Mouse (Mus musculus): ENCODE results near the gene Slc35a1.
A peak's percentile ranks its signal among the peaks of the same experiment; 100 is the strongest.
"Not testable (repeated sequence)": the region's sequence is repeated elsewhere in the genome, so short reads cannot be mapped to it uniquely, and the experiment has no call there.

The Slc35a1 gene

GRCm38 (mm10) chr4:34686874-34687567 lies at the start of gene Slc35a1:
TSS of gene Slc35a1 (minus strand) at chr4:34687438.
- DNase-seq: peak; percentile 98

GRCm38 (mm10) chr4:34734461-34734860 lies 47.2 kb upstream of the Slc35a1 start:
- DNase-seq: no peak

- DNase-seq: not testable (repeated sequence)
Observed at GRCm38 (mm10) chr4:34733415-34733814, 46.2 kb upstream of the Slc35a1 start.

- DNase-seq: peak; percentile 75 to 85
Observed at GRCm38 (mm10) chr4:34729851-34730341, 42.7 kb upstream of the Slc35a1 start, which contains the start of gene Cfap206. TSS of gene Cfap206 (minus strand) at chr4:34730206.

GRCm38 (mm10) chr4:34725710-34726109 lies 38.5 kb upstream of the Slc35a1 start:
- not testable (repeated sequence) for DNase-seq

- DNase-seq: no peak
Observed at GRCm38 (mm10) chr4:34724306-34724705, 37.1 kb upstream of the Slc35a1 start.

- no peak for DNase-seq
Observed at GRCm38 (mm10) chr4:34723186-34723585, 35.9 kb upstream of the Slc35a1 start.

- no peak for DNase-seq
Observed at GRCm38 (mm10) chr4:34720127-34720895, 33.1 kb upstream of the Slc35a1 start.

GRCm38 (mm10) chr4:34719421-34719820 lies 32.2 kb upstream of the Slc35a1 start:
- no peak for DNase-seq

GRCm38 (mm10) chr4:34715062-34715461 lies 27.8 kb upstream of the Slc35a1 start:
- no peak for DNase-seq

- no peak for DNase-seq
Observed at GRCm38 (mm10) chr4:34708127-34708526, 20.9 kb upstream of the Slc35a1 start.

- DNase-seq: no peak
Observed at GRCm38 (mm10) chr4:34707248-34707647, 20.0 kb upstream of the Slc35a1 start.

- no peak for DNase-seq
Observed at GRCm38 (mm10) chr4:34703029-34703428, 15.8 kb upstream of the Slc35a1 start.

GRCm38 (mm10) chr4:34702231-34702630 lies 15.0 kb upstream of the Slc35a1 start:
- no peak for DNase-seq

GRCm38 (mm10) chr4:34701528-34701927 lies 14.3 kb upstream of the Slc35a1 start:
- peak; percentile 79 to 83 for DNase-seq

GRCm38 (mm10) chr4:34688021-34688420 lies 783 bp upstream of the Slc35a1 start:
- DNase-seq: no peak

- DNase-seq: peak; percentile 25
Observed at GRCm38 (mm10) chr4:34680530-34680929, 6.7 kb downstream of the Slc35a1 start.

GRCm38 (mm10) chr4:34673721-34674120 lies 13.5 kb downstream of the Slc35a1 start:
- peak; percentile 15 to 18 for DNase-seq

GRCm38 (mm10) chr4:34667923-34668322 lies 19.3 kb downstream of the Slc35a1 start:
- DNase-seq: no peak

- no peak for DNase-seq
Observed at GRCm38 (mm10) chr4:34661927-34662326, 25.3 kb downstream of the Slc35a1 start.

GRCm38 (mm10) chr4:34661514-34661913 lies 25.7 kb downstream of the Slc35a1 start:
- DNase-seq: no peak

- DNase-seq: no peak
Observed at GRCm38 (mm10) chr4:34659012-34659411, 28.2 kb downstream of the Slc35a1 start.

GRCm38 (mm10) chr4:34656101-34656500 lies 31.1 kb downstream of the Slc35a1 start:
- DNase-seq: no peak

GRCm38 (mm10) chr4:34653179-34653578 lies 34.1 kb downstream of the Slc35a1 start:
- DNase-seq: no peak

All from cerebellum, postnatal 10 days (tissue).